Mouse (Mus musculus) neural tube, embryonic 12.5 days (tissue): Measurements from ENCODE around the gene Abhd8. TPM values are rescaled to one million over a fixed set of nuclear protein-coding genes. Genes with fewer than 3 reads are reported as not detected.
A peak's percentile ranks its signal among the peaks of the same experiment; 100 is the strongest.

Experiments used
- ATAC-seq: fragments of 200-750 bp; cut with Nextera tagmentation; 2 replicates; pipeline ENCODE4 v1.8.0; 2017; ENCODE audit warnings: low read depth, mild to moderate bottlenecking, moderate TSS enrichment, moderate library complexity; ENCODE audit not compliant: low FRiP score
- H3K27ac ChIP-seq: fragments of 300-500 bp; sonication (generic); 2 replicates; pipeline ENCODE4 v1.5.1; 2016
- H3K27me3 ChIP-seq: fragments of 300-500 bp; sonication (generic); replicated peaks from 2 replicates; pipeline ENCODE4 v1.6.1; 2016; ENCODE audit warnings: mild to moderate bottlenecking
- H3K36me3 ChIP-seq: fragments of 300-500 bp; sonication (generic); 2 replicates; pipeline ENCODE4 v1.6.1; 2016; ENCODE audit warnings: mild to moderate bottlenecking
- H3K4me1 ChIP-seq: fragments of 300-500 bp; sonication (generic); 2 replicates; pipeline ENCODE4 v1.6.1; 2016
- H3K4me2 ChIP-seq: fragments of 300-500 bp; sonication (generic); replicated peaks from 2 replicates; pipeline ENCODE4 v1.6.1; 2016; ENCODE audit warnings: mild to moderate bottlenecking
- H3K4me3 ChIP-seq: fragments of 300-500 bp; sonication (generic); 2 replicates; pipeline ENCODE4 v1.5.1; 2016
- H3K9ac ChIP-seq: fragments of 300-500 bp; sonication (generic); 2 replicates; pipeline ENCODE4 v1.6.1; 2016; ENCODE audit warnings: mild to moderate bottlenecking
- H3K9me3 ChIP-seq: fragments of 300-500 bp; sonication (generic); 2 replicates; pipeline ENCODE4 v1.6.1; 2016; ENCODE audit warnings: mild to moderate bottlenecking
- WGBS: fragments of 180-500 bp; shearing (Covaris S2); methylation state at CpG from one replicate; pipeline ENCODE4 v1.1.7; 2016; 5-methylcytosine and 5-hydroxymethylcytosine counted together
- polyA plus RNA-seq: library from polyadenylated mRNA; unstranded; fragments of >200 nt; fragmentation: Nextera tagmentation; extraction: Ambion mirVana; gene quantifications from 2 replicates; pipeline ENCODE4 v1.2.1, GENCODE M21; 2016

Gene Abhd8
- polyA plus RNA-seq, 1 experiment from 2014 or later = 121 TPM

- peak overlapping the region; percentile 57 for H3K4me3 ChIP-seq
- peaks cover 73% of the 10 kb centered on the region for H3K36me3 ChIP-seq
- H3K4me2 ChIP-seq = peak overlapping the region; percentile 93
- WGBS = under 1% methylated on average over 100 of the region's 121 CpGs
- H3K4me1 ChIP-seq = peaks cover 26% of the 10 kb centered on the region
- peak overlapping the region; percentile 76 for H3K27ac ChIP-seq
- H3K9me3 ChIP-seq = no peaks in the 10 kb centered on the region
- peak overlapping the region; percentile 78 for H3K9ac ChIP-seq
- ATAC-seq = peak; percentile 63
- peaks cover 6% of the 10 kb centered on the region; the same call in 1 of the 2 replicates for H3K27me3 ChIP-seq
These were observed 12.9 kb upstream of the Abhd8 start for GRCm38 (mm10) chr8:71476099-71476940.

- ATAC-seq = peak; percentile 11; the same call in 1 of the 2 replicates
- peak overlapping the region; percentile 57 for H3K4me3 ChIP-seq
- peak overlapping the region; percentile 93 for H3K4me2 ChIP-seq
- 0 out of 2 replicates have a peak overlapping the region, but pooled peaks have one; percentile 76 for H3K27ac ChIP-seq
- no peaks in the 10 kb centered on the region for H3K9me3 ChIP-seq
- H3K4me1 ChIP-seq = peaks cover 25% of the 10 kb centered on the region
- peaks cover 6% of the 10 kb centered on the region; the same call in 1 of the 2 replicates for H3K27me3 ChIP-seq
- H3K36me3 ChIP-seq = peaks cover 70% of the 10 kb centered on the region
- 27% methylated on average over 4 of the region's 4 CpGs for WGBS
- peak overlapping the region; percentile 78 for H3K9ac ChIP-seq
These were observed 12.2 kb upstream of the Abhd8 start for GRCm38 (mm10) chr8:71475702-71476075.

GRCm38 (mm10) chr8:71474785-71475701 lies 11.6 kb upstream of the Abhd8 start:
- Histone ChIP-seq H3K4me3 (no peak overlapping the region), H3K4me2 (peak overlapping the region; percentile 93; the same call in 1 of the 2 replicates)

GRCm38 (mm10) chr8:71474344-71474743 lies 10.9 kb upstream of the Abhd8 start:
- no peak for ATAC-seq
- 95% methylated on average over 18 of the region's 18 CpGs for WGBS
- no peak overlapping the region for H3K4me2 ChIP-seq
- H3K27me3 ChIP-seq = peaks cover 6% of the 10 kb centered on the region; the same call in 1 of the 2 replicates
- no peaks in the 10 kb centered on the region for H3K9me3 ChIP-seq
- no peak overlapping the region for H3K27ac ChIP-seq
- H3K4me3 ChIP-seq = no peak overlapping the region
- no peak overlapping the region for H3K9ac ChIP-seq
- peaks cover 36% of the 10 kb centered on the region for H3K4me1 ChIP-seq
- peaks cover 57% of the 10 kb centered on the region for H3K36me3 ChIP-seq

More at GRCm38 (mm10) chr8:71474785-71475701, 11.6 kb upstream of the Abhd8 start:
- Histone ChIP-seq H3K9ac (no peak overlapping the region), H3K4me1 (peaks cover 32% of the 10 kb centered on the region), H3K9me3 (no peaks in the 10 kb centered on the region), H3K27me3 (peaks cover 6% of the 10 kb centered on the region; the same call in 1 of the 2 replicates), H3K36me3 (peaks cover 64% of the 10 kb centered on the region), H3K27ac (no peak overlapping the region)
- WGBS = 90% methylated on average over 25 of the region's 25 CpGs
- ATAC-seq = no peak

- peaks cover 44% of the 10 kb centered on the region for H3K36me3 ChIP-seq
- H3K4me1 ChIP-seq = peaks cover 36% of the 10 kb centered on the region
- H3K27me3 ChIP-seq = no peaks in the 10 kb centered on the region
- H3K4me2 ChIP-seq = no peak overlapping the region
- H3K4me3 ChIP-seq = no peak overlapping the region
- no peak overlapping the region for H3K9ac ChIP-seq
- no peaks in the 10 kb centered on the region for H3K9me3 ChIP-seq
- 87% methylated on average over 8 of the region's 8 CpGs for WGBS
- no peak for ATAC-seq
- no peak overlapping the region for H3K27ac ChIP-seq
These were observed 9.3 kb upstream of the Abhd8 start for GRCm38 (mm10) chr8:71472601-71473386.

GRCm38 (mm10) chr8:71471861-71472260 lies 8.4 kb upstream of the Abhd8 start:
- Histone ChIP-seq H3K9me3 (no peaks in the 10 kb centered on the region), H3K9ac (no peak overlapping the region)

GRCm38 (mm10) chr8:71470913-71471255 lies 7.4 kb upstream of the Abhd8 start:
- Histone ChIP-seq H3K27ac (no peak overlapping the region), H3K4me3 (no peak overlapping the region), H3K4me1 (peaks cover 22% of the 10 kb centered on the region), H3K36me3 (peaks cover 44% of the 10 kb centered on the region), H3K4me2 (peak overlapping the region; percentile 76; the same call in 1 of the 2 replicates), H3K27me3 (no peaks in the 10 kb centered on the region), H3K9me3 (no peaks in the 10 kb centered on the region), H3K9ac (no peak overlapping the region)
- 86% methylated on average over 5 of the region's 5 CpGs for WGBS
- ATAC-seq = no peak

More at GRCm38 (mm10) chr8:71471861-71472260, 8.4 kb upstream of the Abhd8 start:
- Histone ChIP-seq H3K4me2 (no peak overlapping the region), H3K4me3 (no peak overlapping the region), H3K27ac (no peak overlapping the region), H3K4me1 (peaks cover 28% of the 10 kb centered on the region), H3K36me3 (peaks cover 44% of the 10 kb centered on the region), H3K27me3 (no peaks in the 10 kb centered on the region)
- ATAC-seq = no peak
- 96% methylated on average over 17 of the region's 17 CpGs for WGBS

GRCm38 (mm10) chr8:71470146-71470912 lies 6.9 kb upstream of the Abhd8 start:
- Histone ChIP-seq H3K27me3 (no peaks in the 10 kb centered on the region), H3K9me3 (no peaks in the 10 kb centered on the region), H3K4me2 (peak overlapping the region; percentile 76), H3K4me3 (peak overlapping the region; percentile 84), H3K27ac (no peak overlapping the region), H3K9ac (peak overlapping the region; percentile 84; the same call in 1 of the 2 replicates), H3K4me1 (peaks cover 22% of the 10 kb centered on the region), H3K36me3 (peaks cover 43% of the 10 kb centered on the region)
- ATAC-seq = no peak
- WGBS = 94% methylated on average over 3 of the region's 3 CpGs

GRCm38 (mm10) chr8:71469411-71469810 lies 6.0 kb upstream of the Abhd8 start:
- peaks cover 24% of the 10 kb centered on the region for H3K4me1 ChIP-seq
- H3K4me2 ChIP-seq = peak overlapping the region; percentile 76
- peaks cover 34% of the 10 kb centered on the region for H3K36me3 ChIP-seq
- H3K27ac ChIP-seq = peak overlapping the region; percentile 50
- peak overlapping the region; percentile 84 for H3K9ac ChIP-seq
- H3K4me3 ChIP-seq = peak overlapping the region; percentile 84
- ATAC-seq = peak; percentile 58
- no peaks in the 10 kb centered on the region for H3K27me3 ChIP-seq
- no peaks in the 10 kb centered on the region for H3K9me3 ChIP-seq
- under 1% methylated on average over 24 of the region's 24 CpGs for WGBS

- Histone ChIP-seq H3K4me1 (peaks cover 29% of the 10 kb centered on the region), H3K4me2 (peak within 1 kb of the TSS; percentile 76), H3K9ac (peak within 1 kb of the TSS; percentile 84), H3K27ac (peak within 1 kb of the TSS; percentile 50), H3K9me3 (no peaks in the 10 kb centered on the region), H3K36me3 (peaks cover 29% of the 10 kb centered on the region), H3K4me3 (peak within 1 kb of the TSS; percentile 84), H3K27me3 (no peaks in the 10 kb centered on the region)
- WGBS = under 1% methylated on average over 48 of the region's 52 CpGs
- peak; percentile 85 for ATAC-seq
These were observed 5.5 kb upstream of the Abhd8 start, which contains the start of gene Dda1 for GRCm38 (mm10) chr8:71468916-71469315. Gene Dda1 (plus strand): TSS chr8:71469199.

GRCm38 (mm10) chr8:71468001-71468400 lies 4.5 kb upstream of the Abhd8 start:
- Histone ChIP-seq H3K9ac (no peak overlapping the region), H3K4me2 (no peak overlapping the region), H3K4me3 (no peak overlapping the region), H3K36me3 (peaks cover 20% of the 10 kb centered on the region), H3K4me1 (peaks cover 32% of the 10 kb centered on the region), H3K9me3 (no peaks in the 10 kb centered on the region), H3K27me3 (no peaks in the 10 kb centered on the region), H3K27ac (no peak overlapping the region)
- ATAC-seq = no peak
- WGBS = 97% methylated on average over 1 of the region's 1 CpGs
